Mouse (Mus musculus): ENCODE data around the gene Ptgfrn. TPM values are rescaled to one million over a fixed set of nuclear protein-coding genes. Genes with fewer than 3 reads are reported as not detected.

The Ptgfrn gene
- total RNA-seq, 2 experiments from 2014 or later: 31.6 to 39.6 TPM

DNA sequence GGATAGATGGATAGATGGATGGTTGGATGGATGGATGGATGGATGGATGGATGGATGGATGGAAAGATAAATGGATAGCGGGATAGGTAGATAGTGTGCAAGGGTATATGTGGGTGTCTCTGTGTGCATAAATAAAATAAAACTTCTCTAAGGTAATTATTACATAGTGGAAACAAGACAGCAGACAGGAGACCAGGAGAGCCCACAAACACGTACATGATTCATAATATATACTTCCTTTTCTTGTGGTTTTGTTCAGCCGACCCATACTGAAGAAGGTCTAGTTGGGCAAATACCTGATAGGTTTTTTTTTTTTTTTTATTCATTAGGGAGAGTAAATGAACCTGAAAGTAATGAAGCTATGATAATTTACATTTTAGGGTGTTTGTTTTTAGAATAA, 96.5 kb downstream of the Ptgfrn start:
- intact Hi-C loops (cut with DNase I; ENCODE audit: low total_unique reads): no loop called here
- DNase-seq: no peak

GRCm38 (mm10) chr3:101013005-101013404, 97.1 kb downstream of the Ptgfrn start:
- no peak for DNase-seq
- intact Hi-C loops (cut with DNase I; ENCODE audit: low total_unique reads): no loop called here

DNA sequence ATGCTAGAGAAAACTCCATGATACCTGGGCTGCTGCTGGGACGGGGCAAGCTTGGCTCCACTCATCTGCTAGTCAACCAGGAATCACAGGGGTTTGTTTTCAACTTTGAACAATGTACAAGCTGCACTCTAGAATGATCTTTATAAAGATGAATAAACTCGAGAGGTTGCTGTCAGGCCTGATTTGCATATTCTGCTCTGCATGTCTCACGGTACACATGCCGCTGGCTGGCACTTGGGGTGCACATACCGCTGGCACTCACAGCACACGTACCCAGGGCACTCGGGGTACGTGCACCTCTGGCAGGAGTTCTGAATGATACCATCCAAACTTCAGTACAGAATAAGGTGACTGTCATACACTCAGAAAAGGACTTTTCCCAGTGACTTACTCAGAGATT, 97.5 kb downstream of the Ptgfrn start:
- no peak for DNase-seq
- intact Hi-C loops (cut with DNase I; ENCODE audit: low total_unique reads): no loop called here

DNA sequence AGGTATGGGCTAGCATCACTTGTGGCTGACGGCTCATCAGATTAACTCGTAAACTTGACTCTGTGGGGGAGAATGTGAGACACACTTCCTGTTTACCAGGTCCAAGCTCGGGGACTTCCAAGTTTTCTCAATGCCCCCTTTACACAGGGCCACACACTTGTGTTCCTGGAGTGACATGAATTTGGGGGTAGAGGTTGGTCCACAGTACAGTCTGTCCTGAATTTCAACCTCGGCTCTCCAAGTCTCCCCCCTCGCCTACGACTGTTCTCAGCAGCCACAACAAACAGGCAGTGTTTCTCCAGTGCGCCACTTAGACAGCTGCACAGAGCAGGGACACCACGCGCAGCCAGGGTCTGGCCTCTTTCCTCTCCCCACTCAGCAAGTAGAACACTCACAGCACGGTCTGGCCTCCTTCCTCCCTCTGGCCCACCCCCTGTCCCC, 97.9 kb downstream of the Ptgfrn start:
- intact Hi-C loops (cut with DNase I; ENCODE audit: low total_unique reads): no loop called here
- peak; percentile 53 for DNase-seq

GRCm38 (mm10) chr3:101011203-101011600, 98.9 kb downstream of the Ptgfrn start:
- intact Hi-C loops (cut with DNase I; ENCODE audit: low total_unique reads): no loop called here
- no peak for DNase-seq

DNA sequence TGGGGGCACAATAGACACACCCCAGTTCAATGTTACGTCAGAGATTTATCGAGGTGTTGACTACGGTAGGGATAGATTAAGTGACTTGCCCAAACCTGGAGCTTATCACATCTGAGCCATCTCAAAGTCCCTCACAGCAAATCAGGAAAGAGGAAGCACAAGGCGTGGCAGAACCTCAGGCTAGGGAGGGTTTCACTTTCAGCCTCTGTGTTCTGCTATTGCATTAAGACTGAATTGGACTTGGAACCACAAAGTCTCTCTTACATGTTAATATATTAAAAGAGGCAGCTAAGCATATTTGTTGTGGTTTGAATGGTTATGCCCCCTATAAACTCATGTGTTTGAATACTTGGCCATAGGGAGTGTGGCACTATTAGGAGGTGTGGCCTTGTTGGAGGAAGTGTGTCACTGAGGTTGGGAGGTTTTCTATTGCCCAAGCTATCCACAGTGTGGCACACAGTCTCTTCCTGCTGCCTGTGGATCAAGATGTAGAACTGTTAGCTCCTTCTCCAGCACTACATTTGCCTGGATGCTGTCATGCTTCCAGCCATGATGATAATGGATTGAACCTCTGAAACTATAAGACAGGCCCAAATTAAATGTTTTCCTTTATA, 99.4 kb downstream of the Ptgfrn start:
- DNase-seq: no peak
- intact Hi-C loops (cut with DNase I; ENCODE audit: low total_unique reads): no loop called here

DNA sequence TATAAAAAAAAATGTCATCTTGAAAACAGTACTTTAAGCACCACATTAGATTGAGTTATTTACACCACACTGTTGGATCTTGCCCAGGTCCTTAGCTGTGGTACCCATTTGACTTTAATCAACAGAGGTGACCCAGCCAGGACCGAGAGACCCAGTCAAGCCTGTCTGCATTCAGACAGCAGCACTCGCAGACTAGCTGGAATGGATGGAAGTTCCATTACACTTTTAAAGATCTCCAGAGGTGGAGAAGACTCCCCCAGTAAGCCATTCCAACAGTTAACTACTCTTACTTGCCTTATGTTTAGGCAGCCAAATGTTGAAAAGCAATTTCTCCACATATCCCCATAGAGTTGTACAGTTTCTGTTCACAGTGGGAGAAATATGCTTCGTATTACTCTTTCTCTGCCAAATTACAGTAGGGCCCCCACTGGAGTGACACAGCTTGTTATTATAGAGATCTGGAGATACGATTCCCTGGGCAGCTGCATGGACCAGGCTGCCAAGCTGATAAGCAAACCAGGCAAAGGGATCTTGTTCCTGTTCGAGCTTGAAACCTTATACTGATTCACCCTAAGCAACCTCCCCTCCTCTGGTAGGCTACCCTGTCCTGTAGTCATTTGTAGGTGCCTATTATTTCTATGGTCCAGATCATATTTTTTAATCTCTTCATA, 102.8 kb downstream of the Ptgfrn start:
- intact Hi-C loops (cut with DNase I; ENCODE audit: low total_unique reads): no loop called here
- no peak for DNase-seq

DNA sequence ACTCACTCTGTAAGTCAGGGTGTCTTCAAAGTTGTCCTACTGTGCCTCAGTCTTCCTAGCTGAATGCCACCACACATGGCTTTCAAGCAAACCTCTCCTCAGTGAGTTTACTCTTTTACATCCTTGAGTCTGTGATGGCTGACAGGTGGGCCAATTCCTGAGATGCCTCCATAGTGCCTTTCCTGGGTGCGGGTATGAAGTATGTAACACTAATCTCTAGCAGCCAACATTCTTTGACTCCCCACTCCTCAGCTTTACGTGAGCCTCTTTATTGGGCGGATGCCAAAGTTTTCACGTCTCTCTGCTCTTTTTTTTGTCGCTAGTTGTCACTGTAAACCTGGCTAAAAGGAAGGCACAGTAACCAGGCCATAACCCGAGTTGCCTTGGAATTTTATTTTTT, 104.7 kb downstream of the Ptgfrn start:
- DNase-seq: no peak
- intact Hi-C loops (cut with DNase I; ENCODE audit: low total_unique reads): no loop called here

DNA sequence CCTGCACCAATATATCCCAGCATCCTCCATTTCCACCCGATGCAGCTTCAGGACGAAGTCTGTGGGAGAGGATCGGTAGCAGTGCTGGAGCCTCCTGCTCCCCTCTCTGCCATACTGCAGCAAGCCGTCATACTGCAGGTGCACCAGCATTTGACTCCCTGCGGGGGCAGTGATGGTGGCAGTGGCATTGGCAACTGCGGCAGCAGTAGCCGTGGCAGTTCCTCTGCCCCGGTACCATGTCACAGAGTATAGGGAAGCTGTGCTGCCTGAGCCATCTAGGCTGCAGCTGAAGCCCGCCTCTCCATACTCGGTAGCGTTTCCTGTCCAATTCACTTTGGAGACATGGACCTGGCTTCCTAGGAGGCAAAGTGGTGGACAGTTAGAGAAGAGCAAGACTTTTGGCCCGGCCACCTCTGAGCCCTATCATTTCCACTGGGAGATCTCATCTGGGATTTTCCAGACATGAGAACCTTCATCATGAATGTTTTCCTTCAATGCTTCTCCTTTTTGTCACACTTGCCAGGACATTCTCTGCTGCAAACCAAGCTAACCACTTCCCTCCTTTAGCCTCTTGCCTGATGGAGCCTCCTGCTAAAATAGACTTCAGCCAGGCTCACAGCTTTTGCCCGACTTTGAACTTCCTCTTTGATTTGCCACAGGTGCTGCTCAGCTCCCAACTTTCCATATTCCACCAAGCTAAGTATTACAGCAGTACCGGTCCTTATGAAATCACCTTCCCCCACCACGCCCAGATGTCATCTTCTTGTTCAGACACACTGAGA, 106.3 kb downstream of the Ptgfrn start:
- no peak for DNase-seq
- intact Hi-C loops (cut with DNase I; ENCODE audit: low total_unique reads): no loop called here

- DNase-seq: no peak
- intact Hi-C loops (cut with DNase I; ENCODE audit: low total_unique reads): no loop called here
Observed at GRCm38 (mm10) chr3:100999732-101000131, 110.3 kb downstream of the Ptgfrn start.

DNA sequence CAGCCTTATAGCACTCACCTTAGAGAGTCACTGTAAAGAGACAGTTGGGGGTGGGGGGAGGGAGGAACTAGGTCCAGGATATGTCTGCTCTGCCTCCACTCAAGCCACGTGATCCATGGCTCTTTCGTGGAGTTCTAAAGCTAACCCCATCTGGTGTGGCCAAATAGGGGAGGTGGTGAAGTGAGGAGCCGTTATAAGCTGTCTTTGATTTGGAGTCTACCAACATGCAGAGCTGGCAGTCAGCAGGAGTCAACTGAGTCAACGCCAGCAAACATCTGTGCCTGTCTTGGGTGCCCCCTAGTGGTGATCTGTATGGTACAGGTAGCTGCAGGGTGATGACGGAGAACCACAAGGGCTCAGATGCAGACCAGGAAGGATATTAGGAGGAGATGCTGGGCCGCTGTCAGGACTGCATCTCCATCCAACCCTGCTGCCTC, 111.2 kb downstream of the Ptgfrn start:
- intact Hi-C loops (cut with DNase I; ENCODE audit: low total_unique reads): no loop called here
- peak; percentile 69 for DNase-seq

DNA sequence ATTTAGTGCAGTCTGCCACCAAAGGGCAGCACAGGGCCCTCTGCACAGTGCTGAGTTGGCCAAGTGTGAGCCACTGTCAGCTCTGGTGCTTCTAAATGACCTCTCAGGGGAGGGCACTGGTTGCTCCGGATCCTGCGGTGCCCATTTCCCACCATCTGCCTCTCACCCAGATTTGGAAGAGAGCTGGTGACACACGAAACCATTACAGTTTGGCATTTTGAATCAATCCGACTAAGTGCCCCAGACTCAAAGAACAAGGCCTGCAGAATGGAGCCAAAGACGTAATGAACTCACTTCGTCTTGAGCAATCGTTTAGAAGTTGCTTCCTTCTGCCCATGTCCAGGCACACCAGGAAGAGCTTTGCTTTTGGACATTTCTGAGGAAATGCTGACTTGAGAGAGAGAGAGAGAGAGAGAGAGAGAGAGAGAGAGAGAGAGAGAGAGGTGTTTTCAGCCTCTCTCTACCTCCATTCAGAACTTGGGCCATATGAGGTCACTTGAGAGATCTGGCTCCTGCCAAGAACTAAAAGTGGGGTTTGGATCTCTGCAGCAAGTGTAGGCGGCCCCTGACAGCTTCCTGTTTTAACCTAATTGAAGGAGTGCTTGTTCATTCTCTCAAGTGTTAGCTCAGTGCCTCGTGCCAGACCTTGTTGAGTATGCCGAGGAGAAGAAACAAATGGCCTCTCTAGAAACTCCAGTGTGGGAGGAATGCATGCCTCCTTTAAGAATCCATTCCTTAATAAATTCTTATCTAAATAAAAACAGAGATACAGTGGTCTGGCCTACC, 112.1 kb downstream of the Ptgfrn start:
- DNase-seq: no peak
- intact Hi-C loops (cut with DNase I; ENCODE audit: low total_unique reads): no loop called here

- intact Hi-C loops (cut with DNase I; ENCODE audit: low total_unique reads): no loop called here
- no peak for DNase-seq
Observed at GRCm38 (mm10) chr3:100994252-100994651, 115.8 kb downstream of the Ptgfrn start.

- intact Hi-C loops (cut with DNase I; ENCODE audit: low total_unique reads): no loop called here
- DNase-seq: no peak
Observed at GRCm38 (mm10) chr3:100993718-100994117, 116.4 kb downstream of the Ptgfrn start.

GRCm38 (mm10) chr3:100993158-100993557, 116.9 kb downstream of the Ptgfrn start:
- intact Hi-C loops (cut with DNase I; ENCODE audit: low total_unique reads): no loop called here
- no peak for DNase-seq

Other genes with a start within 250 kb of the Ptgfrn start
- gene Trim45, start 188.1 kb downstream of the Ptgfrn start, total RNA-seq (2021): 1 to 10 TPM; 4.9 to 7.2 TPM
- gene Ttf2, start 140.6 kb downstream of the Ptgfrn start, total RNA-seq (2021): 1 to 10 TPM; 4.5 to 4.8 TPM
- under 1 TPM; 0.39 to 0.55 TPM for gene Cd101, start 80.7 kb downstream of the Ptgfrn start, total RNA-seq (2021)
- gene Cd2, start 177.7 kb upstream of the Ptgfrn start, total RNA-seq (2021): under 1 TPM in 1 of 2 experiments, not detected in 1; 0.18 TPM